Comparison of ENCODE assay signal across 15 mouse cellular contexts in genomic region chr2:70619232-70619835, GRCm38 (mm10). TPM values are rescaled to one million over a fixed set of nuclear protein-coding genes. Genes with fewer than 3 reads are reported as not detected.
DNase-seq lines count a peak whose midpoint lies in the region; ATAC-seq and TF ChIP-seq lines count a peak whose summit lies in the region.
"Had no signal": no experiment of that assay in that cellular context is flagged by ENCODE, and none has a peak within 500 bp of the region (broad histone marks: within the 10 kb centered on the region; RNA-seq: fewer than 3 reads in every experiment).

No protein-coding gene starts in this region.

- no peak overlapping the region for H3K4me2 ChIP-seq in forebrain, postnatal 0 days (ENCODE audit: low read depth)
- H3K4me2 ChIP-seq in forebrain, embryonic 16.5 days (ENCODE audit: low read length): no peak overlapping the region
- no peak overlapping the region for H3K4me2 ChIP-seq in liver, embryonic 11.5 days
- no peak overlapping the region for H3K4me2 ChIP-seq in limb, embryonic 13.5 days (replicated peaks)
- H3K4me2 ChIP-seq: embryonic facial prominence, embryonic 12.5 days; forebrain, embryonic 15.5 days; hindbrain, embryonic 15.5 days; neural tube, embryonic 12.5 days had no signal

- no peak overlapping the region for H3K9ac ChIP-seq in forebrain, postnatal 0 days
- H3K9ac ChIP-seq in forebrain, embryonic 16.5 days (replicated peaks; ENCODE audit: low read depth, low read length): no peak overlapping the region
- H3K9ac ChIP-seq in liver, embryonic 11.5 days (ENCODE audit: low read depth, low read length): no peak overlapping the region
- no peak overlapping the region for H3K9ac ChIP-seq in ES-Bruce4 (ENCODE audit: low read depth, poor library complexity, severe bottlenecking)
- no peak overlapping the region for H3K9ac ChIP-seq in limb, embryonic 13.5 days
- H3K9ac ChIP-seq: embryonic facial prominence, embryonic 12.5 days; forebrain, embryonic 15.5 days; hindbrain, embryonic 15.5 days; neural tube, embryonic 12.5 days had no signal

- peak; percentile 19; the same call in 1 of the 2 replicates for TF ChIP-seq CTCF in forebrain, postnatal 0 days (IDR thresholded peaks at IDR 0.05; ENCODE audit: low read depth)
- peak; percentile 35 for TF ChIP-seq CTCF in ES-Bruce4 (IDR thresholded peaks at IDR 0.05; ENCODE audit: low read depth, low read length)

- 83% methylated on average over 6 of the region's 6 CpGs for WGBS in forebrain, postnatal 0 days
- 79% methylated on average over 6 of the region's 6 CpGs for WGBS in forebrain, embryonic 16.5 days
- 87% methylated on average over 6 of the region's 6 CpGs for WGBS in liver, embryonic 11.5 days
- 85% methylated on average over 6 of the region's 6 CpGs for WGBS in limb, embryonic 13.5 days

- H3K36me3 ChIP-seq in forebrain, postnatal 0 days (ENCODE audit: insufficient read depth): no peaks in the 10 kb centered on the region
- H3K36me3 ChIP-seq in forebrain, embryonic 16.5 days (ENCODE audit: control insufficient read depth, insufficient read depth): no peaks in the 10 kb centered on the region
- H3K36me3 ChIP-seq in liver, embryonic 11.5 days (ENCODE audit: control insufficient read depth, insufficient read depth, low read length): no peaks in the 10 kb centered on the region
- no peaks in the 10 kb centered on the region for H3K36me3 ChIP-seq in ES-Bruce4 (ENCODE audit: control insufficient read depth, insufficient read depth, low read length, poor library complexity, severe bottlenecking)
- no peaks in the 10 kb centered on the region for H3K36me3 ChIP-seq in limb, embryonic 13.5 days
- H3K36me3 ChIP-seq: embryonic facial prominence, embryonic 12.5 days; forebrain, embryonic 15.5 days; hindbrain, embryonic 15.5 days; neural tube, embryonic 12.5 days had no signal

- H3K9me3 ChIP-seq in forebrain, postnatal 0 days (ENCODE audit: low read length): no peaks in the 10 kb centered on the region
- H3K9me3 ChIP-seq in forebrain, embryonic 16.5 days (ENCODE audit: control insufficient read depth, low read length): no peaks in the 10 kb centered on the region
- H3K9me3 ChIP-seq in liver, embryonic 11.5 days (ENCODE audit: control insufficient read depth, low read length): no peaks in the 10 kb centered on the region
- H3K9me3 ChIP-seq in ES-Bruce4 (replicated peaks; ENCODE audit: control insufficient read depth, insufficient read depth, low read length, poor library complexity, severe bottlenecking): no peaks in the 10 kb centered on the region
- no peaks in the 10 kb centered on the region for H3K9me3 ChIP-seq in limb, embryonic 13.5 days
- H3K9me3 ChIP-seq: embryonic facial prominence, embryonic 12.5 days; forebrain, embryonic 15.5 days; hindbrain, embryonic 15.5 days; neural tube, embryonic 12.5 days had no signal

- no peak overlapping the region for H3K27ac ChIP-seq in forebrain, postnatal 0 days (ENCODE audit: low read depth, low read length)
- no peak overlapping the region for H3K27ac ChIP-seq in forebrain, embryonic 16.5 days (ENCODE audit: low read length)
- no peak overlapping the region for H3K27ac ChIP-seq in liver, embryonic 11.5 days (ENCODE audit: low read depth, low read length)
- peak overlapping the region; percentile 66; the same call in 1 of the 2 replicates for H3K27ac ChIP-seq in ES-Bruce4 (ENCODE audit: insufficient read depth, low read length)
- H3K27ac ChIP-seq in limb, embryonic 13.5 days: peak overlapping the region; percentile 52; the same call in 1 of the 2 replicates
- H3K27ac ChIP-seq: forebrain, embryonic 15.5 days; hindbrain, embryonic 15.5 days; neural tube, embryonic 12.5 days had no signal

- no peak overlapping the region for H3K4me3 ChIP-seq in forebrain, postnatal 0 days (ENCODE audit: low read depth, low read length)
- H3K4me3 ChIP-seq in forebrain, embryonic 16.5 days (replicated peaks; ENCODE audit: low read length): no peak overlapping the region
- H3K4me3 ChIP-seq in liver, embryonic 11.5 days (ENCODE audit: low read depth, low read length): no peak overlapping the region
- no peak overlapping the region for H3K4me3 ChIP-seq in ES-Bruce4 (ENCODE audit: low read depth, low read length)
- H3K4me3 ChIP-seq in limb, embryonic 13.5 days: no peak overlapping the region
- H3K4me3 ChIP-seq: embryonic facial prominence, embryonic 12.5 days; forebrain, embryonic 15.5 days; hindbrain, embryonic 15.5 days; neural tube, embryonic 12.5 days had no signal

- TF ChIP-seq POLR2A in ES-Bruce4 (IDR thresholded peaks at IDR 0.05; ENCODE audit: insufficient read depth, low read length): no peak

- H3K27me3 ChIP-seq in forebrain, postnatal 0 days (ENCODE audit: insufficient read depth, low read length): no peaks in the 10 kb centered on the region
- no peaks in the 10 kb centered on the region for H3K27me3 ChIP-seq in forebrain, embryonic 16.5 days (replicated peaks; ENCODE audit: control insufficient read depth, insufficient read depth, low read length)
- no peaks in the 10 kb centered on the region for H3K27me3 ChIP-seq in liver, embryonic 11.5 days (replicated peaks; ENCODE audit: control insufficient read depth, insufficient read depth, low read length)
- H3K27me3 ChIP-seq in ES-Bruce4 (ENCODE audit: control insufficient read depth, insufficient read depth, low read length, poor library complexity, severe bottlenecking): no peaks in the 10 kb centered on the region
- H3K27me3 ChIP-seq in limb, embryonic 13.5 days: peaks cover 7% of the 10 kb centered on the region
- H3K27me3 ChIP-seq: embryonic facial prominence, embryonic 12.5 days; forebrain, embryonic 15.5 days; hindbrain, embryonic 15.5 days; neural tube, embryonic 12.5 days had no signal

- no peaks in the 10 kb centered on the region for H3K4me1 ChIP-seq in forebrain, postnatal 0 days (ENCODE audit: insufficient read depth)
- no peaks in the 10 kb centered on the region for H3K4me1 ChIP-seq in forebrain, embryonic 16.5 days (replicated peaks; ENCODE audit: control insufficient read depth, insufficient read depth, low read length)
- H3K4me1 ChIP-seq in liver, embryonic 11.5 days (replicated peaks; ENCODE audit: control insufficient read depth, insufficient read depth, low read length): no peaks in the 10 kb centered on the region
- peaks cover 7% of the 10 kb centered on the region for H3K4me1 ChIP-seq in ES-Bruce4 (ENCODE audit: control insufficient read depth, insufficient read depth, low read length)
- H3K4me1 ChIP-seq in limb, embryonic 13.5 days: peaks cover 8% of the 10 kb centered on the region; the same call in 1 of the 2 replicates
- H3K4me1 ChIP-seq: embryonic facial prominence, embryonic 12.5 days; forebrain, embryonic 15.5 days; hindbrain, embryonic 15.5 days; neural tube, embryonic 12.5 days had no signal

- ATAC-seq in forebrain, postnatal 0 days: no peak
- no peak for ATAC-seq in forebrain, embryonic 16.5 days
- no peak for ATAC-seq in liver, embryonic 11.5 days (replicated peaks; ENCODE audit: low FRiP score)
- ATAC-seq in limb, embryonic 13.5 days (ENCODE audit: low FRiP score, low read depth): no peak
- ATAC-seq: forebrain, embryonic 15.5 days had no signal

- TF ChIP-seq EP300 in ES-Bruce4 (IDR thresholded peaks at IDR 0.05; ENCODE audit: insufficient read depth, low read depth, low read length): no peak

- DNase-seq in forebrain, postnatal 0 days: no peak
- DNase-seq in liver: peak; percentile 9
- no peak for DNase-seq in liver, embryonic 11.5 days (ENCODE audit: low spot score)
- no peak for DNase-seq in embryo, embryonic 11 days
- no peak for DNase-seq in adrenal gland, adult 2 months
- DNase-seq: cerebellum, adult 11-12 months; layer of hippocampus, adult 9-11 months had no signal

RNA-seq across cellular contexts. Expression of gene Gorasp2, which starts 42.0 kb away (rescaled TPM):
- total RNA-seq in forebrain, postnatal 0 days (2014; rRNA removed): 71.2 and 82.2 TPM in 2 replicates
- 165 and 166 TPM in 2 replicates for polyA plus RNA-seq in forebrain, postnatal 0 days (2015; fragmentation: Nextera tagmentation; extraction: Ambion mirVana)
- polyA plus RNA-seq in forebrain, embryonic 16.5 days (2015; fragmentation: Nextera tagmentation; extraction: Ambion mirVana): 134 and 136 TPM in 2 replicates
- 135 TPM in 2 replicates for polyA plus RNA-seq in liver, embryonic 11.5 days (2014; fragmentation: Nextera tagmentation; extraction: Ambion mirVana)
- polyA plus RNA-seq in ES-Bruce4 (2011; ENCODE audit: insufficient read depth, insufficient read length, low read depth, missing spikeins): 96.9 and 108 TPM in 2 replicates
- 164 and 170 TPM in 2 replicates for polyA plus RNA-seq in limb, embryonic 13.5 days (2015; fragmentation: Nextera tagmentation; extraction: Ambion mirVana)
- 100 to 1,000 TPM; 116 to 119 TPM for total RNA-seq in adrenal gland, adult 2 months (2021)
- 151 and 203 TPM in 2 replicates for polyA plus RNA-seq in adrenal gland, adult 2 months (2012; rRNA removed)

RNA-seq across cellular contexts. Expression of gene Gm26558, which starts 42.6 kb away (rescaled TPM):
- 1.9 TPM in 1 of 2 replicates, not detected in the other for total RNA-seq in forebrain, postnatal 0 days (2014; rRNA removed)
- 3.4 and 4.2 TPM in 2 replicates for polyA plus RNA-seq in forebrain, postnatal 0 days (2015; fragmentation: Nextera tagmentation; extraction: Ambion mirVana)
- 2.2 and 3.8 TPM in 2 replicates for polyA plus RNA-seq in forebrain, embryonic 16.5 days (2015; fragmentation: Nextera tagmentation; extraction: Ambion mirVana)
- polyA plus RNA-seq in liver, embryonic 11.5 days (2014; fragmentation: Nextera tagmentation; extraction: Ambion mirVana): 2.6 and 3.5 TPM in 2 replicates
- polyA plus RNA-seq in ES-Bruce4 (2011; ENCODE audit: insufficient read depth, insufficient read length, low read depth, missing spikeins): not detected in 2 replicates
- 5.6 and 6.3 TPM in 2 replicates for polyA plus RNA-seq in limb, embryonic 13.5 days (2015; fragmentation: Nextera tagmentation; extraction: Ambion mirVana)
- total RNA-seq in adrenal gland, adult 2 months (2021): not detected
- polyA plus RNA-seq in adrenal gland, adult 2 months (2012; rRNA removed): 1.4 and 2.4 TPM in 2 replicates
- total RNA-seq: megakaryocyte progenitor cell, adult 5-6 weeks had no signal

Comparison
In these comparisons a context has a peak if more than half of its experiments do, and no peak if none do; other contexts are left out.
1. H3K27ac ChIP-seq: peak in ES-Bruce4 (single experiment) and limb, embryonic 13.5 days (single experiment); none in forebrain, postnatal 0 days (single experiment), forebrain, embryonic 16.5 days (single experiment) and liver, embryonic 11.5 days (single experiment).